Mouse (Mus musculus) telencephalon, adult 2 months (tissue): ENCODE results near the gene Armc2.

Experiments
- DNase-seq: peaks from one replicate; pipeline ENCODE4 v3.0.0-alpha.2; 2011; ENCODE audit warnings: low read depth, low spot score

Gene Armc2

GRCm38 (mm10) chr10:41866069-41866837 lies 152.0 kb downstream of the Armc2 start:
- no peak for DNase-seq
